Mouse (Mus musculus) heart, postnatal 0 days (tissue): ENCODE measurements around the gene Sun2.

Experiments used
- CTCF ChIP-seq: IDR thresholded peaks from 2 replicates; pipeline ENCODE4 v1.5.1; 2016; ENCODE audit warnings: antibody characterized with exemption, control low read depth, low read depth
- EP300 ChIP-seq: IDR thresholded peaks from 2 replicates; pipeline ENCODE4 v1.6.1; 2016; ENCODE audit warnings: antibody characterized with exemption, low read depth

GRCm38 (mm10) chr15:79768302-79768701 lies 26.0 kb upstream of the Sun2 start:
- TF ChIP-seq CTCF (no peak), EP300 (no peak)
